Mouse (Mus musculus) 3134 (cell line): ENCODE measurements around the gene Antxr1.
"Not testable (repeated sequence)": the region's sequence is repeated elsewhere in the genome, so short reads cannot be mapped to it uniquely, and the experiment has no call there.

ENCODE experiments used
- DNase-seq: peaks from one replicate; pipeline ENCODE4 v3.0.0-alpha.2; 2011; ENCODE audit warnings: low spot score; ENCODE audit not compliant: insufficient read length; ENCODE audit errors: extremely low read depth

The Antxr1 gene

DNA sequence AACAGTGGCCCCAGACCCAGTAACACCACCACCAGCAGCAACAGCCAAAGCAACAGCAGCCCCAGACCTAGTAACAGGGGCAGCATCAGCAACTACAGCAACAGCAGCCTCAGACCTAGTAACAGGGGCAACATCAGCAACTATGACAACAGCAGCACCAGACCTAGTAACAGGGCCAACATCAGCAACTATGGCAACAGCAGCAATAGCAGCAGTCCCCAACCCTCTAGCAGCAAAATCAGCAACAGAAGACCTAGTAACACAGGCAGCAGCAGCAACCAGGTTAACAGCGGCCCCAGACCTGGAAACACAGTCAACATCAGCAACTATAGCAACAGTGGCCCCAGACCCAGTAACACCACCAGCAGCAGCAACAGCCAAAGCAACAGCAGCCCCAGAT, 224.1 kb downstream of the Antxr1 start:
- no peak for DNase-seq

DNA sequence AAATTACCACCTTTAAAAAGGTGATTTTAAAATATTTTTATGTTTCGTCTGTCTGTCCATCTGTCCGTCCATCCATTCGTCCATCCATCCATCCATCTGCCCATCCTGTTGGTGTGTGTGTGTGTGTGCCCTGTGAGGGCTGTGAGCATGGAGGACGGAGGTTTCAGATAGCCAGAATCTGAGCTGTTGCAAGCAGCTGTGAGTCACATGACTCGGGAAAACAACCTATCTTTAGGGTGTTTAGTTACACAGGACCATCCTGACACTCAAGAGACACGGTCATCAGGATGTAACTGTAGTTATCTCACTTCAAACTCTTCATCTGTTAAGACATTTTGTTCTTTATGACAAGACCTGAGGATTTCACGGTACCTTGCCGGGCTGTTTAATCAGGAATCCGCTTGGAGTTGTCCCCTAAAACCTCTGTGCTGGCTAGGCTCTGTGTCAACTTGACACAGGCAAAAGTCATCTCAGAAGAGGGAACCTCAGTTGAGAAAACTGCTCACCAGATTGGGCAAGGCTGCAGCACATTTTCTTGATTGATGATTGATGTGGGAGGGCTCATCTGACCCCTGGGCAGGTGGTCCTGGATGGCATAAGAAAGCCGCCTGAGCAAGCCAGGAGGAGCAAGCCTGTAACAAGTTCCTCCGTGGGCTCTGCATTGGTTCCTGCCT, 231.4 kb downstream of the Antxr1 start, which contains the start of gene D6Ertd527e:
D6Ertd527e (plus strand) TSS at position 624 of the 674 bp plus-strand sequence.
- no peak for DNase-seq

- no peak for DNase-seq
These were observed 232.3 kb downstream of the Antxr1 start for GRCm38 (mm10) chr6:87103314-87103713.

DNA sequence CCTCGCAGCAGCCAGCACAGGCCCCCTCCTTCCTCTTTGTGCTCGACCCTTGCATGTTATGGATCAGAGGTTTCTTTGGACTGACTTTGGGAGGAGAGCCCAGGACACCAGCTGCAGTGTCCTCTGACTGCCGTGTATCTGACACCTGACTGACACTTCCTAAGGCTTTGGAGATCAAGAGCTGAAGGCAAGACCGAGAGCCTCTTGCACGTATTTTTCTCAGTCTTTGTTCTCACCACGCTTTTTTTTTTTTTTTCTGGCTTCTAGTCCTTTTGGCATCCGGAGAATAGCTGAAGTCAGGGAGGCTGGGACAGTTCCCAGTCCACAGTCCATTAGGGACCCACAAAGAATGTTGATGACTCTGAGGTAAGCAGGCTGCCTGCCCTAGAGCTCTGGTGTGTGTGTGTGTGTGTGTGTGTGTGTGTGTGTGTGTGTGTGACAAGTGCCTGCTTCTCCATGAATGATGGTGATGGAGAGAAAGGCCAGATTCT, 233.2 kb downstream of the Antxr1 start:
- DNase-seq: peak; percentile 32

DNA sequence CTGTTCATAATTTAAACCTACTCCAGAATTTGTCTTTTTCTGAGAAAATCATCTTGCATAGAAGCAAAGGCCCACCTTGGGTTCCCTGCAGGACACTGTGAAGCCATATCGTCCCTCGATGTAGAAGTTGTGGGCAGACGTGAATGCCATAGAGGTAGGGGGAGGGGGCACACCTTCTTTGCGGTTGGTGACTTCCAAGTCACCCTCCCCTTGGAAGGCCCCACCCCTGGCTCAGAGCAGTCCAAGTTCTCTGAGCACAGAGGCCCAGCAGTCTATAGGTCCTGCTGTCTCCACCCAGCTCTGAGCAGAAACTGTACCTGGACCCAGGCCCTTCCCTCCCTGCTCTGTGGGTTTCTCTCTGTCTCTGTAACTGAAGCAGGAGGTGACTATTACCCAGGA, 233.7 kb downstream of the Antxr1 start:
- DNase-seq: peak; percentile 39

DNA sequence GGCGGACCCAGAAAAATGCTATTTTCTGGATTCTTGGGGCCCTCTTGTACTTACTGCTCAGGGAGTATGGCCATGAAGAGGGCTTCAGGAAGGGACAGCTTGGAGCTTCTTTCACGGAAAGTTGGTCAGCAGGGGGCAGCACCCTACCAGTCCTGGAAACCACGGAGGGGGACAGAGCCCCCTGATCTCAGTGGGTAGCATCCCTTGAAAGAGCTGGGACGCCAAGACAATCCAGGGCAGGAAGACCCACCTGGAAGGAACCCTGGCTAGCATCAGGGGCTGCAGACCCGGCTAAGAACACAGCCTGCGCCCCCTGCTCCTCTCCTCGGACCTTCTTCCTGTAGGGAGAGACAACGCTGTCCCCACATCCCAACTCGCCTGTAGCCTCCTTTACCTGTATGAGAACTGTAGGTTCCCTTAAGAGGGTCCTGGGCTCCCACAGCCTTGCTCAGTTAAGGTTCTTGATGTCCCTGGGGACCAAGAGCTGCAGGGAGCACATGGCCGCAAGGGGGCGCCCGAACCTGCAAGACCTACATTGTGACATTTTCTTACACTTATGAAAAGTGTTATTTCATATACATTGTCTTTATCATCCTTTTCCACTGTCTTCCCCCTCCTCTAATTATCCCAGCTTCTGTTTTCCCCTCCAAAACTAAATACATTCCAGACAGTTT, 234.2 kb downstream of the Antxr1 start:
- peak; percentile 61 for DNase-seq

GRCm38 (mm10) chr6:87100297-87101020, 235.2 kb downstream of the Antxr1 start:
- no peak for DNase-seq

GRCm38 (mm10) chr6:87099671-87100296, 235.8 kb downstream of the Antxr1 start:
- no peak for DNase-seq

DNA sequence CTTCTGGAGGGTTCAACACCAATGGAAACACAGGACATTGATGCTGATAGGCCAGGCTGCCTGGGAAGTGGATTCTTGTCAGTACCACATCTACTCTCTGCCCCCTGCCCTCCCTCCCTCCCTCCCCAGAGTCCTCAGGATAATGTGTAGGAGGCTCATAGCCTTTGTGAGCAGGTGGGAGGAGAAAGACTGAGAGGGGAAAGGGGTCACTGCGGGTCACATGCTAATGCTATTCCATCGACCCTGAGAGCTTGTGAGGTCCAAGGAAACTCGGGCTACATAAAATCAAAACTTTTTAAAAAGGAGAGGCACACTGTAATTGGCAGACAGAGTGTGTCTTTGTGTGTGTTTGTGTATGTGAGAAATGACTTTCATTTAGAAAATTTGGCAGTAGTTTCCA, 236.4 kb downstream of the Antxr1 start:
- DNase-seq: no peak

DNA sequence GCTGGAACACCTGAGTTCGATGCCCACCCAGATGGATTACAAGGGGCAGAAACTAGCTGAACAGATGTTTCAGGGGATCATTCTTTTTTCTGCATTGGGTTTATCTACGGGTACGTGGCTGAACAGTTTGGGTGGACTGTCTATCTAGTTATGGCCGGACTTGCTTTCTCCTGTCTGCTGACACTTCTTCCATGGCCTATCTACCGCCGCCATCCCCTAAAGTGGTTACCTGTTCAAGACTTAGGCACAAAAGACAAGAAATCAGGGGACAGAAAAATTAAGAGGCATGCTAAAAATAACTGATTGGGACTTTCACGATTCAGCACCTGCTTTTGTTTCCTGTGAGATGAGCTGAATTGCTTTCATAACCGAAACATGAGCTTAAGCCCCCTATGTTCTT, 242.0 kb downstream of the Antxr1 start:
- DNase-seq: not testable (repeated sequence)

GRCm38 (mm10) chr6:87092476-87092875, 243.1 kb downstream of the Antxr1 start:
- DNase-seq: no peak

GRCm38 (mm10) chr6:87090877-87091276, 244.7 kb downstream of the Antxr1 start:
- no peak for DNase-seq

- no peak for DNase-seq
These were observed 247.3 kb downstream of the Antxr1 start for GRCm38 (mm10) chr6:87088356-87088755.

DNA sequence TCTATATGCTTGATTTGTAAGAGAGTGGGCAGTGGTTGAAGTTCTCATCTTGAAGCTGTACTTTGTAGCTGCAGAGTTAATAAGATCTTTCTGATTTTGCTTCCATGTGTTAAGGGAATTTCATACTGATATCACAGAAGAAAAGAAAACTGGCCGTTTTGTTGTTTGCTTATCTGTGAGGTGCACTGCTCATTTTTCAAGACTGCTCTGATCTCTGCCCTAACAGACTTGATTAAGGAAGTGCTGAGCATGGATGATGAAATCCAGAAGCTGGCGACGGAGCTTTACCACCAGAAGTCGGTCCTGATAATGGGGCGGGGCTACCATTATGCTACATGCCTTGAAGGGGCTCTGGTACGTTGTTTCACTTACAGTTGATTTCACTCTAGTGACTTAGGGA, 250.6 kb downstream of the Antxr1 start:
- DNase-seq: no peak
